Mouse (Mus musculus) embryonic facial prominence, embryonic 14.5 days (tissue): ENCODE data around the gene Dusp23. TPM values are rescaled to one million over a fixed set of nuclear protein-coding genes. Genes with fewer than 3 reads are reported as not detected.

Source experiments
- ATAC-seq: fragments of 200-750 bp; cut with Nextera tagmentation; 2 replicates; pipeline ENCODE4 v1.8.0; 2017; ENCODE audit warnings: low read depth, moderate number of reproducible peaks, moderate TSS enrichment
- DNase-seq: peaks from one replicate; pipeline ENCODE4 v3.0.0-alpha.2; 2015; ENCODE audit warnings: low spot score
- H3K27ac ChIP-seq: fragments of 300-500 bp; sonication (generic); replicated peaks from 2 replicates; pipeline ENCODE4 v1.5.1; 2014; ENCODE audit warnings: low read depth, mild to moderate bottlenecking, low read length, moderate library complexity
- H3K27me3 ChIP-seq: fragments of 300-500 bp; sonication (generic); replicated peaks from 2 replicates; pipeline ENCODE4 v1.6.1; 2014; ENCODE audit warnings: low read length; ENCODE audit not compliant: control insufficient read depth, insufficient read depth
- H3K36me3 ChIP-seq: fragments of 300-500 bp; sonication (generic); 2 replicates; pipeline ENCODE4 v1.6.1; 2014; ENCODE audit warnings: low read length, mixed read lengths; ENCODE audit not compliant: control insufficient read depth, insufficient read depth
- H3K4me1 ChIP-seq: fragments of 300-500 bp; sonication (generic); 2 replicates; pipeline ENCODE4 v1.6.1; 2014; ENCODE audit warnings: antibody characterized with exemption, low read length; ENCODE audit not compliant: control insufficient read depth, insufficient read depth
- H3K4me2 ChIP-seq: fragments of 300-500 bp; sonication (generic); 2 replicates; pipeline ENCODE4 v1.6.1; 2014; ENCODE audit warnings: low read depth, mild to moderate bottlenecking, low read length, moderate library complexity, mixed read lengths
- H3K4me3 ChIP-seq: fragments of 300-500 bp; sonication (generic); 2 replicates; pipeline ENCODE4 v1.5.1; 2014; ENCODE audit warnings: low read depth, mild to moderate bottlenecking, low read length
- H3K9ac ChIP-seq: fragments of 300-500 bp; sonication (generic); 2 replicates; pipeline ENCODE4 v1.6.1; 2014; ENCODE audit warnings: low read depth, mild to moderate bottlenecking, low read length, moderate library complexity, mixed read lengths
- H3K9me3 ChIP-seq: fragments of 300-500 bp; sonication (generic); 2 replicates; pipeline ENCODE4 v1.6.1; 2016; ENCODE audit warnings: low read length; ENCODE audit not compliant: control insufficient read depth
- WGBS: fragments of 180-500 bp; shearing (Covaris S2); extraction: QIAGEN DNeasy Blood & Tissue Kit; methylation state at CpG from one replicate; pipeline ENCODE4 v1.1.7; 2014; 5-methylcytosine and 5-hydroxymethylcytosine counted together
- polyA plus RNA-seq: library from polyadenylated mRNA; unstranded; fragments of >200 nt; fragmentation: Nextera tagmentation; extraction: Ambion mirVana; gene quantifications from 2 replicates; pipeline ENCODE4 v1.2.1, GENCODE M21; 2014

Gene Dusp23
- polyA plus RNA-seq, 1 experiment from 2014 or later = 16.0 TPM

DNA sequence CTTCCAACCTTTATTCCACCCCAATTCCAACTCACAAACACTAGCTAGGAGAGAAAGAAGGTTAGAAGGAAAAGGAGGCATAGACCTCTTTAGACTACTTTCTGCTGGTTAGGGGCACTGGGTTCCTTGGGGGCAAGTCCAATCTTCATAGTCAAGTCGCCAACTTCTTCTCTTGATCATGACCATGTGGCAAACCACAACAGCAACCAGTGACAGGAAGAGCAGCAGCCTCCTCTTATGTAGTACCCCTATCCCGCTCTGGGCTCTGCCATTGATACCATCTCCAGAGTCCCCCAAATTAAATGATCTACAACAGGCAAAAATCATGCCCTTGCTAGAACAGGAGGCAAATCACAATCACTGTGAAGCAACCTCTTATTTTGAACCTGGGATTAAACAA, 38.8 kb downstream of the Dusp23 start:
- H3K4me2 ChIP-seq = no peak overlapping the region
- no peaks in the 10 kb centered on the region; the same call in 1 of the 2 replicates for H3K27me3 ChIP-seq
- H3K27ac ChIP-seq = no peak overlapping the region
- H3K9me3 ChIP-seq = no peaks in the 10 kb centered on the region
- no peak overlapping the region for H3K9ac ChIP-seq
- no peak overlapping the region for H3K4me3 ChIP-seq
- no peaks in the 10 kb centered on the region for H3K4me1 ChIP-seq
- ATAC-seq (no peak), DNase-seq (no peak)
- 76% methylated on average over 2 of the region's 2 CpGs for WGBS
- H3K36me3 ChIP-seq = no peaks in the 10 kb centered on the region

DNA sequence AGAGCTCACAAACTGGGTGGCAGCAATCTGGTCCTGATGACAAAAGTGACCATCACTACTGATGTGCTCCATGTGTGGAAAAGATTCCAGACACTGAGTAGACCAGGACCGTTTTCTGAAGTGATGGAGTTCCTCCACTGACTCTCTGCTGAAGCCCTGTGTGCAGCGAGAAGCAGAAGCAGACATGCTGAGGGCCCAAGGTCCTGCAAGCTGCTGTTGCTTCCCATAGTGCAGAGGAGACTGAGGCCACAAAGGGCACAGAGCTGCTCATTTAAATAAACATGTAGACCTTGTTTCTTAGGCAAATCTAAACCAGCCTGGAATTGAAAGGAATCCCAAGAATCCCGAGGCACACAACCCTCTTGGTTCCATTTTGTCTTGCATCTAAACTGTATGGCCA, 39.4 kb downstream of the Dusp23 start:
- 51% methylated on average over 3 of the region's 3 CpGs for WGBS
- DNase-seq (no peak), ATAC-seq (no peak)
- H3K4me3 ChIP-seq = no peak overlapping the region
- no peaks in the 10 kb centered on the region for H3K9me3 ChIP-seq
- no peak overlapping the region for H3K27ac ChIP-seq
- H3K36me3 ChIP-seq = no peaks in the 10 kb centered on the region
- H3K4me2 ChIP-seq = no peak overlapping the region
- H3K4me1 ChIP-seq = no peaks in the 10 kb centered on the region
- H3K9ac ChIP-seq = no peak overlapping the region
- H3K27me3 ChIP-seq = no peaks in the 10 kb centered on the region; the same call in 1 of the 2 replicates

DNA sequence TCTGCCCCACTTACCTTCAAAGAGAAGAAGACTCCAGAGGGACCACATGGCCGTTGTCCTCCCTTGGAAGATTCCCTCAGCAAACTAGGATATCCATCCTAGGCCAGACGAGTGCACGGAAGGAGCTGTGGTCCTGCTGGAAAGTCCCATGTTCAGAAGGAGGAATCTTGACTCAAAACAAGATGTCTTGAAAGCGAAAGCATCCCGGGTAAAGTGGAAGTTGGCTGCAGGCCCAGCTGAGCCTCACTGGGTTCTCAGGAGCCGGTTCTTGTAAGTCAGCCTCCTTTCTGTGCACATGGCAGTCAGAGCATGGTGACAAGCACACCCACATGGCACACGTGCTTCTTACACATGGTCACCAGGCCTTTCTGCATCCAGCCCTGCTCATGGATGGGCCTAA, 42.4 kb downstream of the Dusp23 start, which contains the start of gene Slamf8:
Gene Slamf8, minus strand, starts transcription at position 184 of the 400 bp plus-strand sequence.
- no peak within 1 kb of the TSS for H3K9ac ChIP-seq
- H3K4me3 ChIP-seq = no peak within 1 kb of the TSS
- H3K27me3 ChIP-seq = peaks cover 5% of the 10 kb centered on the region; the same call in 1 of the 2 replicates
- WGBS = 70% methylated on average over 7 of the region's 7 CpGs
- H3K4me1 ChIP-seq = no peaks in the 10 kb centered on the region
- H3K27ac ChIP-seq = no peak within 1 kb of the TSS
- H3K4me2 ChIP-seq = no peak within 1 kb of the TSS
- no peaks in the 10 kb centered on the region for H3K36me3 ChIP-seq
- DNase-seq (peak; percentile 44), ATAC-seq (no peak)
- H3K9me3 ChIP-seq = no peaks in the 10 kb centered on the region

DNA sequence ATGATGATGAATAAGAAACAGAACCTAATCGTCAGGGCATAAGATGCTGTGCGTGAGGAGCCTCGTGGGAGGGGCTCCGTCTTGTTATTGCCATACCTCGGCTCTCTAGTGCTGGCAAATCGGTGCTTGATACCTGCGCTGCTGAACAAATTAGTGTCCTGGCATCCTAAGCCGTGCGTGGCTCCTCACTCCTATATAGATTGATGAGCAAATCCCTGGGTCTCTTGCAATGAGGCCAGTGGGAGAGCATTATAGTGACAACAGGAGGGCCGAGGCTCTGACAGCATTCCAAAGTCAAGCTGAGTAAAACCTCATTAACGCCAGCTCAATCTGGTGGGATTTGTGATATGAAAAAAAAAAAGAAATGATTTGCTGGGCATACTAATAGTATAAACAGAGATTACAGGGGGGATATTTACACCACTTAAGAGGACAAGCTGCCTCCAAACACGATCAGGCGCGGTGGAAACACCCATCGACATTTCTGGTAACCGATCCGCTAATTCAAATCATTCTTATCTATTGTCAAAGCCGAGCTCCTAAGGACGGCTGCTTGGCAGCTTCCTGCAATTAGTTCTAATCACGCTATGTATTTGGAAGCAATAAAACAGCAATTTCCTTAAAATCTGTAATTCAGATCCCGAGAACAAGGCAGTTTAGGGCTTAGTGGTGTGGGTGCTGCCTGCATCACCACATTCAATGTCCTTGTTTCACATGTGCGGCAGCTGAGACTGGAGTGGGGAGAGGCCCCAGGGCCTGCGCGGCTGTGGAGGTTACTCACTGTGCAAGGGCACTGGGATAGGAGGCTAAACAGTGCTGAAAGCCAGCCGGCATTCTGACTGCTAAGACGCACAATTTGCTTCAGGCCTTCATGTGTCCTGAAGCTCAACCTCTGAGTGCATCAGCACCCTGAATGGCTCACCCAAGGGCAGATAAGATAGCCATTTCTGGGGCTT, 46.9 kb downstream of the Dusp23 start:
- H3K9me3 ChIP-seq = no peaks in the 10 kb centered on the region
- H3K4me2 ChIP-seq = no peak overlapping the region
- WGBS = 28% methylated on average over 26 of the region's 26 CpGs
- DNase-seq (no peak), ATAC-seq (no peak)
- H3K4me3 ChIP-seq = no peak overlapping the region
- no peak overlapping the region for H3K27ac ChIP-seq
- H3K36me3 ChIP-seq = no peaks in the 10 kb centered on the region
- peaks cover 11% of the 10 kb centered on the region; the same call in 1 of the 2 replicates for H3K27me3 ChIP-seq
- no peak overlapping the region for H3K9ac ChIP-seq
- no peaks in the 10 kb centered on the region for H3K4me1 ChIP-seq

DNA sequence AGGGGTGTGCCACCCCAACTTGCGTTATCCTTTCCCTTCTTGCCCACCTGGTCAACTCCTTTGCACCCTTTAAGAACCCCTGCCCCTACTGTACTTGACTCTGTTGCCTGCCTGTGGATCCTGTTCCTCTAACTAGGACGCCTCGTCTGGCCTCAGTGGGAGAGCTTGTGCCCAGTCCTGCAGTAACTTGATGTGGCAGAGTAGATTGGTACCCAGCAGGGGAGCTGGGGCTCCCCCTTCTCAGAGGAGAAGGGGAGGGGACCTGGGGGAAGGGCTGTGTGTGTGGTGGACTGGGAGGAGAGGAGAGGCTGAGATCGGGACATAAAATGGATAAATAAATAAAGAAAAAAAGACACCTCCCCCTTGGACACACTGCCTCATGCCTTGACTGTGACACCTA, 47.7 kb downstream of the Dusp23 start:
- H3K27ac ChIP-seq = no peak overlapping the region
- no peak overlapping the region for H3K4me2 ChIP-seq
- H3K4me3 ChIP-seq = no peak overlapping the region
- H3K9me3 ChIP-seq = no peaks in the 10 kb centered on the region
- ATAC-seq (no peak), DNase-seq (no peak)
- no peak overlapping the region for H3K9ac ChIP-seq
- 45% methylated on average over 4 of the region's 4 CpGs for WGBS
- H3K4me1 ChIP-seq = no peaks in the 10 kb centered on the region
- H3K36me3 ChIP-seq = no peaks in the 10 kb centered on the region
- peaks cover 11% of the 10 kb centered on the region; the same call in 1 of the 2 replicates for H3K27me3 ChIP-seq

DNA sequence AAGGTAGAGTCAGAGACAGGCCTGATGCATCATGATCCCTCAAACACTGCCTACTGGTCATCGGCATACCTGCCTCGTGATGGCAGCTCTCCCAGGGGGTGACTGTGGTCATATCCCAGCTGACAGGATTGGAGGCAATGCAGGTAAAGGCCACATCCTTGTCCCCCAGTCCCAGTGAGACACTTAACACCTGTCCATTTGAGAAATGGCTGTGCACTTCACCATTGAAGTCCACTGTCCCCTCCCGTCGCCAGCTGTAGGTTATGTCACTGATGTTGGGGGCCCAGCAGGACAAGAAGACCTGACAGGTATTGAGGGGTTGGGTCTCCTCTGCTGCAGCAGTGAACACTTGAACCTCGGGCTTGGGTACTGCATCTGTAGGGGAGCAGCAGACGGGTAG, 48.5 kb downstream of the Dusp23 start:
- Histone ChIP-seq H3K9me3 (no peaks in the 10 kb centered on the region), H3K4me1 (no peaks in the 10 kb centered on the region), H3K9ac (no peak overlapping the region), H3K27ac (no peak overlapping the region), H3K36me3 (no peaks in the 10 kb centered on the region), H3K4me3 (no peak overlapping the region), H3K4me2 (no peak overlapping the region), H3K27me3 (peaks cover 11% of the 10 kb centered on the region; the same call in 1 of the 2 replicates)
- no peak for ATAC-seq
- no peak for DNase-seq
- 90% methylated on average over 6 of the region's 6 CpGs for WGBS

DNA sequence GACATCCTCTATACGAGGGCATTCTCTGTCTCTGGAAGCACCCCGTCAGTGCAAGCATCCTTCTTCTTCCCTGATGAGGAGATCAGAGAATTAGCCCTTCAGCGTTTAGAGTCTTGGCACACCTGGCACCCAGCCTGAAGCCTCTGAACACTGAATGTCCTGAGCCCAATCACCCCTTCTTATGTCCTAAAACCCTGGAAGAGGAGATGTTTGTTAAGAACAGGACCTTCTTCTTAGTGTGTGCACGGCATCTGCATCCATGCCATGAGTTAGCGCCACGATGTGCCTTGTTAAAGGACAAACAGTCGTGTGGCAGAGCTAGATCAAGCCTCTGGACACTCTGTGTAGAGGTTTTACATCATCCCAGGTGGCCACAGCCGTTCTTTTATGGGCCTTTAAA, 50.3 kb downstream of the Dusp23 start:
- Histone ChIP-seq H3K27me3 (peaks cover 11% of the 10 kb centered on the region; the same call in 1 of the 2 replicates), H3K27ac (no peak overlapping the region), H3K4me1 (no peaks in the 10 kb centered on the region), H3K4me2 (no peak overlapping the region), H3K9me3 (no peaks in the 10 kb centered on the region), H3K36me3 (no peaks in the 10 kb centered on the region), H3K9ac (no peak overlapping the region), H3K4me3 (no peak overlapping the region)
- ATAC-seq (no peak), DNase-seq (no peak)
- WGBS = 84% methylated on average over 8 of the region's 8 CpGs
